Mouse (Mus musculus) splenic B cell, adult 2 months (primary cell): ENCODE data around the gene Uhrf1bp1l.
"Not testable (repeated sequence)": the region's sequence is repeated elsewhere in the genome, so short reads cannot be mapped to it uniquely, and the experiment has no call there.

Experiments used
- DNase-seq: peaks from one replicate; pipeline ENCODE4 v3.0.0-alpha.2; 2011; ENCODE audit warnings: low read depth, low spot score
- H3K27me3 ChIP-seq: 2 replicates; pipeline ENCODE4 v1.6.1; 2012; ENCODE audit warnings: mild to moderate bottlenecking, low read length, moderate library complexity, mixed read lengths; ENCODE audit not compliant: control insufficient read depth, poor library complexity, insufficient read depth, severe bottlenecking
- H3K36me3 ChIP-seq: 2 replicates; pipeline ENCODE4 v1.6.1; 2012; ENCODE audit warnings: mild to moderate bottlenecking, low read length, moderate library complexity, mixed read lengths; ENCODE audit not compliant: control insufficient read depth, poor library complexity, insufficient read depth, severe bottlenecking

The Uhrf1bp1l gene

DNA sequence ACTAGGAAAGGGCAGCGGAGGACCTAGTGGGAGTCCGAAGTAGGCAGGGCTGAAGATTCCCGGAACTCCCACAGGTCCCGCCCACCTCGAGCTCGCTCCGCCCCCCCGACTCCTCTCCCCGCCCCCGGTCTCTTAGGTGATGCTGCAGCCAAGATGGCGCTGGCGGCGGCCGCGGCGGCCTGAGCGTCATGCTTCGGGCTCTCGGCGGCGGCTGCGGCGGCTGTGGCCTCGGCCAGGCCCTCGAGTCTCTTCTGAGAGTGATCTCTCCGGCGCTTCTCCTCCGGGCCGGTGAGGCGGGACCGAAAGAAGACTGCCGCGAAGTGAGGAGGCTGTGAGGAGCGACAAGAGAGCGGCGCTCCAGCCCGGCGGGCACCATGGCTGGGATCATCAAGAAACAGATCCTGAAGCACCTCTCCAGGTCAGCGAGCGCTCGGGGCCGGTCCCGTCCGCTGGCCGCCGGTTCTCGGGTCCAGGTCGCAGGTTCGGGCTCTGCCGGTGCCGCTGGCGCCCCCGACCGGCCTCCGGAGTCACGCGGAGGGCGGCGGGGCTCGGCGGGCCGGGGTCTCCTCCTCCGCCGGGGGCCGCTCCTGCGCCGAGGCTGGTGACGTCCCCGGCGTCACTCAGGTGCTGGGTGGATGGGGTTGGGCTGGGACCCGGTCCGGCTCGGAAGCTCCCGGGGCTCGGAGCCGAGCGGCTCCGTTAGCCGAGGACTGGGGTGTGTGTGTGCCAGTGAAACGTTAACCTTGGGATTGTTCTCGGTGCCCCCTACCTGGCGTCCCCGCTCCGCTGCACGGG is at the start of gene Uhrf1bp1l:
Gene Uhrf1bp1l, plus strand, starts transcription at position 121 of the 795 bp plus-strand sequence.
- H3K36me3 ChIP-seq: no peaks in the 10 kb centered on the region
- DNase-seq: peak; percentile 92
- no peaks in the 10 kb centered on the region for H3K27me3 ChIP-seq

DNA sequence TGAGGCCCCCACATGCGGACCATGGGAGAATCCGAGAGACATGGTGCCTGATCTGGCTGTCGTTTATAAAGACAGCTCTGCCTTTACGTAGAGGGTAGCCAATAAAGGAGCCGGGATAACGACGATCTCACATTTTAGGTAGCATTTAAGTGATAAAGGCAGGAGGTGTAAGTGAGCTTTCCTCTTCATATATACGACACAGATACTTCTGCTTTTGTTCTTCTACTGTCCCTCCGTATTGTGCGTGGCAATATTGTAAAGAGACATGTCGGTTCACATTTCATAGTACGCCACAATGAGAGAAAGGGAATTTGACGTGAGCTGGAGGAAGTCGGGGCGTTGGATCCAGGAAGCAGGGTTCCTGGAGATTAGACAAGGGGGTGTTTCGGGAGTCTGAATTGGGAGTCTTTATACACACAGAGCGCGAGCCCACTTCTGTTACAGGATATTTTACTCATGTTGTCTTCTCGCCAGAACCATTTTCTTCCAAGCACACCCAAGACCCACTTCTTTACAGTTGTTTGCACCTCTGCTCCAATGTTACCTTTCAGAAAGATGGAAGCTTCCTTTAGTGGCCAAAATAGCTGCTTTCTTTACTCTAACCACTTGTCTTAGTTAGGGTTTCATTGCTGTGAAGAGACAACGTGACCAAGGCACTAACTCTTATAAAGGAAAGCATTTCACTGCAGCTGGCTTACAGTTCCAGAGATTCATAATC is 49.4 kb upstream of the Uhrf1bp1l start:
- Histone ChIP-seq H3K36me3 (no peaks in the 10 kb centered on the region), H3K27me3 (no peaks in the 10 kb centered on the region)
- DNase-seq: no peak

DNA sequence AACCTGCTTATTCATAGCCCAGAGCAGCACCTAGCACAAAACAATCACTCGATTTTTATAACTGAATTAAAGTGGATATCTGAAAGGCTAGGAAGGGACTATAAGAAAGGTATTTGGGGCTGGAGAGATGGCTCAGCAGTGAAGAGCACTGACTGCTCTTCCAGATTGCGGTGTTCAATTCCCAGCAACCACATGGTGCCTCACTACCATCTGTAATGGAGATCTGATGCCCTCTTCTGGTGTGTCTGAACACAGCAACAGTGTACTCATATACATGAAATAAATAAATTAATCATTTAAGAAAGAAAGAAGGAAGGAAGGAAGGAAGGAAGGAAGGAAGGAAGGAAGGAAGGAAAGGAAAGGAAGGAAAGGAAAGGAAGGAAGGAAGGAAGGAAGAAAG is 48.5 kb upstream of the Uhrf1bp1l start:
- not testable (repeated sequence) for DNase-seq, H3K36me3 ChIP-seq, H3K27me3 ChIP-seq

DNA sequence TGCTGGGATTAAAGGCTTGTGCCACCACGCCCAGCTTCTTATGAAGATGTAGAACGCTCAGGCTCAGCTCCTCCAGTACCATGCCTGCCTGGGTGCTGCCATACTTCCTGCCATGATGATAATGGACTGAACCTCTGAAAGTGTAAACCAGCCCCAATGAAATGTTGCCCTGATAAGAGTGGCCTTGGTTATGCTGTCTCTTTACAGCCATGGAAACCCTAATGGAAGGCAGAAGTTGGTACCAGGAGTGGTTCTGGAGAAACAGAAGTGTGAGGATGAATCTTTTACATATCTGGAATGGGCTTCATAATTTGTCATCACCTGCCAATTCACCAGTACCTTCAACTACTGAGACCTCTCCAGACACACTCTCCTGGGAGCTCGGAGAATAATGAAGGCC is 46.8 kb upstream of the Uhrf1bp1l start:
- DNase-seq: no peak
- Histone ChIP-seq H3K36me3 (no peaks in the 10 kb centered on the region), H3K27me3 (no peaks in the 10 kb centered on the region)

DNA sequence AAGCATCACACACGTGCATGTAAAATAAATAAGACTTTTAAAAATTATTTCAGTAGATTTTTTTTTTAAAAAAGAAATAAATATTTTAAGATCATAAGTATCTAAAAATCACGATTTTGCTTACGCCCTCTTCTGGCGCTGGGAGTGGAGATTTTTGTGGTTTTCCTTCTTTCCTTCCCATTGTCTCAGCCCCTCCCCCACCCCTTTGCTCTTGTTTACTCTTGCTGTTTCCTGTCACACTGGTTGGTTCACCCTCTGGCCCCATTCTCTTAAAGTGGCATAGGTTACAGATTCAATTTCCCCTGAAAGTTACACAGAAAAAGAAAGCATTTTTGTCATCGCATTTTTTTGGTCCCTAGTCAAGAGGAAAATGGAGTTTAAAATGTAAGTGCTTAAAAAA is 41.7 kb upstream of the Uhrf1bp1l start:
- Histone ChIP-seq H3K36me3 (no peaks in the 10 kb centered on the region), H3K27me3 (no peaks in the 10 kb centered on the region)
- peak; percentile 30 for DNase-seq

DNA sequence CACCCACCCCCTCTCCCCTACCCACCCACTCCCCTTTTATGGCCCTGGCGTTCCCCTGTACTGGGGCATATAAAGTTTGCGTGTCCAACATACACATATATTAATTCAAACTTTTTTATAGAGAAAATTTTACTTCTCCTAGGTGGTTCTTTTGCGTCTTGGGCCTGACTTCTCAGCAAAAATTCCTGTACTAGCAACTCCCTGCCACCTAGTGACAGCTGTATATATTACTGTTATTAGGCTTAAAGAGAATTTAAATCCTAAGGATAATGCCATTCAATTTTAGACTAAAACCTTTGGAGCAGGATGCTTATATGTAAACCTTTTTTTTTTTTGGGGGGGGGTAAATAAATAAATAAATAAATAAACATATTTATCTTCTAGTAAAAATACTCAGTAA is 37.4 kb upstream of the Uhrf1bp1l start:
- DNase-seq: no peak
- H3K36me3 ChIP-seq: peaks cover under 1% of the 10 kb centered on the region; the same call in 1 of the 2 replicates
- H3K27me3 ChIP-seq: no peaks in the 10 kb centered on the region

DNA sequence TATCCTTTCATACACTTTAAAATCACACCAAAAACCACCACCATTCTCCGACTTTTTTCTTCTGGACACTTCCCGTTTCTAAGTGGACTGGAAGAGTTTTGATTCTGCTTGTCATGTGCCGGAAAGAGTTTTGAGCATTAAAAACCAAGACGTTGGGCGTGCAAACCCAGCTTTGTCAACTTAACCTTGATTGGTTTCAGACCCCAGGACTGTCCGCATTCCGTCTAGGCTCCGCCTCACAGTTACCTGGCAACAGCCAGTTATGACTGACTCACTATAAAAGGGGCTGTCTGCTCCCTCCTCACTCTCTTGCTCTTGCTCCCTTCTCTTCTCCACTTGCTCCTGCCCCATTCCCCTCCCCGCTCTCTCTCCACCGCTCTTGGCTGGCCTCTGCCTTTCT is 36.1 kb upstream of the Uhrf1bp1l start:
- Histone ChIP-seq H3K27me3 (no peaks in the 10 kb centered on the region), H3K36me3 (peaks cover 3% of the 10 kb centered on the region; the same call in 1 of the 2 replicates)
- no peak for DNase-seq

DNA sequence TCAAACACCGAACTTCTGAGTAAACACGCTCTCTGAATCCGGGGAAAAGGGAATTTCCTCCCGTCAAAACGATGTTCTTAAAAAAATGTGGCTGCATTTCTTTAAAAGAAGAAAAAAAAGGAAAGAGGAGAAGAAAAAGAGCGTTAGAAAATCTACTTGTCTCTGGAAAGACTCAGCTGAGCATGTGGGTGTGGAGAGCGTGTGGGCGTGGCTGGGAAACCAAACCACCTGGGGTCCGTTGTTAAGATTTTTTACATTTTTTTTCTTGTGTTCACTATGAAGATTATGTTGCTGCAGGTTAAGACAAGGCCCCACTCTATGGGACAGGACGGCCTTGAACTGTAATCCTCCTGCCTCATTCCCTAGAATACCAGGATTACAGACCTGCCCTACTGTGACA is 29.9 kb upstream of the Uhrf1bp1l start:
- Histone ChIP-seq H3K36me3 (peaks cover 16% of the 10 kb centered on the region; the same call in 1 of the 2 replicates), H3K27me3 (no peaks in the 10 kb centered on the region)
- no peak for DNase-seq

DNA sequence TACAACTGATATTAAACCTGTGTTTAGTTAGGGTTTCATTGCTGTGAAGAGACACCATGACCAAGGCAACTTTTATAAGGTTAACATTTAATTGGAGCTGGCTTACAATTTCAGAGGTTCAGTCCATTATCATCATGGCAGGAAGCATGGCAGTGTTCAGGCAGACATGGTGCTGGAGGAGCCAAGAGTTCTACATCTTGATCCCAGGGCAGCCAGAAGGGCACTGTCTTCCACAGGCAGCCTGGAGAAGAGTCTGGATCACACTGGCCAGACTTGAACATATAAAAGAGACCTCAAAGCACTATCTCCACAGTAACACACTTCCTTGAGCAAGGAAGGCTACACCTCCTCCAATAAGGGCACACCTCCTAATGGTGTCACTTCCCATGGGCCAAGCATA is 24.5 kb upstream of the Uhrf1bp1l start:
- H3K36me3 ChIP-seq: peaks cover 12% of the 10 kb centered on the region
- DNase-seq: no peak
- H3K27me3 ChIP-seq: no peaks in the 10 kb centered on the region

DNA sequence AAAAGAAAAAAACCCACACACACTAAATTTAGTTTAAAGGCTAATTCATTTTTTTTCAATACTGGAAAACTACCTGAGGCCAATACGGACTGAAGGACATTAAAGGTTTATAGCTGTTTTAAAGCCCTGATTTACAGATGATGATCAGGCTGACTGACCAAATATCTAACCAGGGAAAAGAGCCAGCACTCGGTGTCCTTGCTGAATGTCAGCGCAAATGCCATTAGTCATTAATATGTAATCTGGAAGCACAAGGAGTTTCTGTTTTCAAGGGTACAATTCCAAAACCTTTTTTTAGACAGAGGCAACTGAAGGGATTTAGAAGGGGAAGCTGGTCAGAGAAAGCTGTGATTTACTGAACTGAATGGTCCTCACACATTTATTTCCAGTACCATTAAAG is 24.0 kb upstream of the Uhrf1bp1l start:
- Histone ChIP-seq H3K36me3 (peaks cover 12% of the 10 kb centered on the region), H3K27me3 (no peaks in the 10 kb centered on the region)
- no peak for DNase-seq

DNA sequence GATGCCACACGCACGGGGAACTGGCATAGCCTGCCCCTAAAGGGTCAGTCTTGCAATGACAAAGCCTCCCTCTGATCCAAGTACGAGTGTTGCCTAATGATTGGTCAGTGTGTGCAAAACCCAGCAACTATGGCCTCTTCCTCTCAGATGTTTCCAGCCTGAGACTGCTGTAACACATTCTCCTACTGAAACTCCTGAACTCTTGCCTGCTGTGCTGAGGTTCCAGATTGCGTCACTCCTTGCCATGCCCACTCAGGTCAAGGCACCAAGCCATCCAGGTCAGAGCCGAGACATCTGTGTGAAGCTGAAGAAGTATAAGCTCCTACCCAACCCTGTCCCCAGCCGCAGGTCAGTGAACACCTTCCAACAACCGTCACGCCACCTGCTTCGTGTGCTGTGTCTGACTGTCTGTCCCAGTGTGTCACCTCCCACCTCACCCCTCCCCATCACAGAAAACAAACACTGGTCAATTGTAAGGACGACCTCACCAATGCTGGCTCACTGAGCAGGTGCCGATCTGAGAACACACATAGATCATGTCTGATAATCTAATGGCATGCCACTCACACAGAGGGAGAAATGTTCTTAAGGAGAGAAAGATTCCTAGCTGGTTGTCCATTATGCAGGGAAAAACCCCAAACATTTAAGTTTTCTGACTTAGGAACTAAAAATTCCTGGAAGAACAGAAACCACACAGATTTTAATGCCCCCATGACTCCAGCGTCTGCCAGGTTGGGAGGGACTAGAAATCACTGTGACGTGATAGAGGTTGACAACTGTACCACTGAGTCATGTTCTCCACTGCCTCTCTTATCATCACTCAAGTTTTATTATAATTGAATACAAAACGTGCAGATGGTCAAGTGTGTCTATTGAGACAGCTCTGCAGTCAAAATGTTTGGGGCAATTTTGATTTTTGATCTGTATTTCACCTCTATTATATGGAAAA is 22.3 kb upstream of the Uhrf1bp1l start:
- no peak for DNase-seq
- Histone ChIP-seq H3K27me3 (no peaks in the 10 kb centered on the region), H3K36me3 (peaks cover 9% of the 10 kb centered on the region)

DNA sequence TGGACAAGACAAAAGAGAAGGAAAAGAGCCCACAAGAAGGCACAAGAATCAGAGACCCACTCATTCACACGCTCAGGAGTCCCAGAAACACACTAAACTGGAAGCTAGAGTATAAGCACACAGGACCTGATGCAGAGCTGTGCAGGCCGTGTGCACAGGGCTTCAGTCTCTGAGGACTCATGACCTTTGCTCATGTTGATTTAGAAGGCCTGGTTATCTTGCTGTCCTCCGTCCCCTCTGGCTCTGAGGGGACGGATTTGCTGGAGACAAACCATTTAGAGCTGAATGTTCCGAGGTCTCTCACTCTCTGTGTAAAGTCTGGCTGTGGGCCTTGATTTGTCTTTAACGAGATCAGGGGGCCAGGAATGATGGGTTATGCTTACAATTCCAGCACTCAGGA is 14.4 kb upstream of the Uhrf1bp1l start:
- Histone ChIP-seq H3K36me3 (peaks cover 2% of the 10 kb centered on the region), H3K27me3 (no peaks in the 10 kb centered on the region)
- DNase-seq: no peak

DNA sequence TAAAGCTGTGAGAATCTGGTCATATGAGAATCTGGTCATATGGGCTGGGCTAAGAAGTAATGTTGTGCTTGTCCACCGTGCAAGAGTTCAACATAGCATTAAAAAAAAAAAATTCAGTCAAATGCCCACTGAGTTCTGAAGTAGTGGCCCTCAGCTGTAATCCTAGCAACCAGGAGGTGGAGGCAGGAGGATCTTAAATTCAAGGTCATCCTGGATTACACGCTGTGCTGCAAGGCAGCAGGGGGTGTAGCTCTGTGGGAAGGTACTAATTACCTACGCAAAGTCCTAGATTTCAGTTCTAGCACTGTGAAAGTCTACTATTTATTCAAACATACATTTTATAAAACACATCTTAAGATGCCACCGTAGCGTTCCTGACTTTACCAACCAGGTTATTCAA is 13.4 kb upstream of the Uhrf1bp1l start:
- H3K36me3 ChIP-seq: peaks cover 2% of the 10 kb centered on the region; the same call in 1 of the 2 replicates
- H3K27me3 ChIP-seq: no peaks in the 10 kb centered on the region
- no peak for DNase-seq

DNA sequence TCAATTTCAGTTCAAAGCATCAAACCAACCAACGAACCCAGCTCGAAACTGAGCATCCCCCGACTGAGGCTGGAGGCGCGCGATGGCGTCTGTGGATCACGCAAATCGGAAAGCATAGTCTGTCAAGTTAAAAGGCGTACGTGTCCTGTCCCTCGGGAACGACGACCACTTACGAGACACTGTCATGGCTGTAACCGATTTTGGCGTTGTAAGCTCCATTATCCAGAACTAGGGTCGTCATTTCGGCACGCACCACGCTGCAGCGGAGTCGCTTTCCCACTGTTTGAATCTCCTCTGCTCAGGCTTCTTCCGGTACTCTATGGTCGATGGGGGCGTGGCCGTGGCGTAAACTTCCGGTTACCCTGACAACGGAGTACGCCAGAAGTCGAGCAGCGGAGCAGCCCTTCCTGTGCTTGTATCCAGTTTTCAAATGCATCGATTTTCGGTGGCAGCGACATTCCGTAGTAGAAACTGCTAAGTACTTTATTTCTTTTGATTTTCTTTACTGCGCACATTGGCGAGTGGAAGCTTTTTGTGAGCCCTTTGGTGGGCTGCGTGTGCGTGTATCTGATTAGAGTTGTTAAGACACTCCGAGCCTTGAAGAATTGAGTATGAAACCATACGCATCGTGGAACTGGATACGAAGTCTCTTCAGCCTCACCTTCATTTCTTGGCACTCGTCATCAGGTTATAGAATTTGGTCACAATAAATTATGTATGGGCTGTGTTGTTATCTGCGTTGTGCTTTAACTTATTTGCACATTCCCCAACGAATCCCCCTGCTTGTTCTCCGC is 12.6 kb upstream of the Uhrf1bp1l start, which contains the start of gene Actr6:
Gene Actr6, minus strand, starts transcription at position 295 of the 794 bp plus-strand sequence.
- Histone ChIP-seq H3K36me3 (no peaks in the 10 kb centered on the region; the same call in 1 of the 2 replicates), H3K27me3 (no peaks in the 10 kb centered on the region)
- peak; percentile 96 for DNase-seq
